Mouse (Mus musculus) midbrain, embryonic 10.5 days (tissue): ENCODE measurements around the gene Wdr34. TPM values are rescaled to one million over a fixed set of nuclear protein-coding genes. Genes with fewer than 3 reads are reported as not detected.

Experiments
- microRNA-seq: library from miRNA; unstranded; fragments of <30 nt; microRNA quantifications from one replicate; pipeline ENCODE4, GENCODE M21; 2017
- polyA plus RNA-seq: library from polyadenylated mRNA; unstranded; fragments of >200 nt; fragmentation: Nextera tagmentation; extraction: Ambion mirVana; gene quantifications from 2 replicates; pipeline ENCODE4 v1.2.1, GENCODE M21; 2016

Gene Wdr34
- polyA plus RNA-seq, 1 experiment from 2014 or later, result 26.6 TPM

Small RNA genes lying within 50 kb of the gene (microRNA-seq; reads per million reads assigned to microRNA genes)
- 1.5 reads per million for gene Mir6997

Other genes with a start within 250 kb of the Wdr34 start
- 16.9 and 18.1 TPM in 2 replicates for gene Slc27a4, start 246.2 kb downstream of the Wdr34 start, polyA plus RNA-seq
- gene Urm1, start 228.8 kb downstream of the Wdr34 start, polyA plus RNA-seq, result 22.3 TPM in 2 replicates
- gene Cercam, start 179.7 kb downstream of the Wdr34 start, polyA plus RNA-seq, result 39.1 and 42.5 TPM in 2 replicates
- 116 and 133 TPM in 2 replicates for gene Odf2, start 159.7 kb downstream of the Wdr34 start, polyA plus RNA-seq
- 70.2 and 70.4 TPM in 2 replicates for gene Gle1, start 113.5 kb downstream of the Wdr34 start, polyA plus RNA-seq
- 91.7 and 116 TPM in 2 replicates for gene Sptan1, start 83.3 kb downstream of the Wdr34 start, polyA plus RNA-seq
- 777 and 858 TPM in 2 replicates for gene Set, start 8.5 kb upstream of the Wdr34 start, polyA plus RNA-seq
- gene Pkn3, start 28.8 kb upstream of the Wdr34 start, polyA plus RNA-seq, result 12.1 and 13.5 TPM in 2 replicates
- gene Zdhhc12, start 44.8 kb upstream of the Wdr34 start, polyA plus RNA-seq, result 36.8 and 41.9 TPM in 2 replicates
- gene Zer1, start 75.7 kb upstream of the Wdr34 start, polyA plus RNA-seq, result 6.0 and 8.3 TPM in 2 replicates
- gene Tbc1d13, start 84.9 kb upstream of the Wdr34 start, polyA plus RNA-seq, result 6.0 and 6.3 TPM in 2 replicates
- gene Endog, start 122.6 kb upstream of the Wdr34 start, polyA plus RNA-seq, result 16.9 and 18.6 TPM in 2 replicates
- 88.5 and 89.0 TPM in 2 replicates for gene Spout1, start 129.6 kb upstream of the Wdr34 start, polyA plus RNA-seq
- gene Kyat1, start 157.0 kb upstream of the Wdr34 start, polyA plus RNA-seq, result 8.3 and 10.6 TPM in 2 replicates
- 40.8 and 43.7 TPM in 2 replicates for gene Lrrc8a, start 188.8 kb upstream of the Wdr34 start, polyA plus RNA-seq
- 0.10 TPM in 2 replicates for gene Gm28035, start 191.7 kb upstream of the Wdr34 start, polyA plus RNA-seq
- gene Phyhd1, start 217.3 kb upstream of the Wdr34 start, polyA plus RNA-seq, result 2.7 and 4.7 TPM in 2 replicates
- gene Gm28038, start 232.2 kb upstream of the Wdr34 start, polyA plus RNA-seq, result not detected in 2 replicates
- 27.3 and 29.4 TPM in 2 replicates for gene Dolk, start 237.5 kb upstream of the Wdr34 start, polyA plus RNA-seq
- gene Nup188, start 237.5 kb upstream of the Wdr34 start, polyA plus RNA-seq, result 55.4 and 57.7 TPM in 2 replicates